Mouse (Mus musculus): ENCODE data around the gene Tbl3.
A peak's percentile ranks its signal among the peaks of the same experiment; 100 is the strongest.

DNA sequence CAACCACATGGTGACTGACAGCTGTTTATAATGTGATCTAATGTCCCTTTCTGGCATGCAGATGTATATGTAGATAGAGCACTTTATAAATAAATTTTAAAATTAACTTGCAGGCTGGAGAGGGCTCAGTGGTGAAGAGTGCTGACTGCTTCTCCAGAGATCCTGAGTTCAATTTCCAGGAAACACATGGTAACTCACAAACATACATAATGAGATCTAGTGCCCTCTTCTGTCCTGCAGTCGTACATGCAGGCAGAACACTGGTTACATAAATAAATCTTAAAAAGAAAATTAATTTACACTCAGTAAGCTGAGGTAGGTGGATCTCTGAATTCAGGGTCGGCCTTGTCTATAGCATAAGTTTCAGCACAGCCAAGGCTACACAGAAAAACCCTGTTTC is 1.2 kb upstream of the Tbl3 start:
- peak; percentile 68 for TF ChIP-seq CTCF (IDR thresholded peaks at IDR 0.05; ENCODE audit: low read depth)
- no peak for TF ChIP-seq EP300 (IDR thresholded peaks at IDR 0.05; ENCODE audit: low read depth)

Measured in liver, postnatal 0 days (tissue).